Mouse (Mus musculus) stomach, embryonic 14.5 days (tissue): ENCODE results near the gene Ap2b1. TPM values are rescaled to one million over a fixed set of nuclear protein-coding genes. Genes with fewer than 3 reads are reported as not detected.

Experiments
- polyA plus RNA-seq: library from polyadenylated mRNA; unstranded; fragments of >200 nt; fragmentation: Nextera tagmentation; extraction: Ambion mirVana; gene quantifications from 2 replicates; pipeline ENCODE4 v1.2.1, GENCODE M21; 2014

Ap2b1 gene
- polyA plus RNA-seq, 1 experiment from 2014 or later = 68.6 TPM

Other genes starting within 250 kb of the Ap2b1 start
- gene Slfn2, start 233.9 kb upstream of the Ap2b1 start, polyA plus RNA-seq = 3.4 and 4.9 TPM in 2 replicates
- gene Slfn1, start 182.2 kb upstream of the Ap2b1 start, polyA plus RNA-seq = 0.22 TPM in 1 of 2 replicates, not detected in the other
- gene Slfn4, start 123.8 kb upstream of the Ap2b1 start, polyA plus RNA-seq = 0.19 TPM in 1 of 2 replicates, not detected in the other
- 0.57 and 0.77 TPM in 2 replicates for gene Slfn3, start 107.7 kb upstream of the Ap2b1 start, polyA plus RNA-seq
- gene Slfn14, start 12.3 kb upstream of the Ap2b1 start, polyA plus RNA-seq = 0.14 TPM in 1 of 2 replicates, not detected in the other
- 15.9 and 16.7 TPM in 2 replicates for gene Pex12, start 3.6 kb downstream of the Ap2b1 start, polyA plus RNA-seq
- 0.62 and 1.1 TPM in 2 replicates for gene Rasl10b, start 110.1 kb downstream of the Ap2b1 start, polyA plus RNA-seq
- 0.10 TPM in 1 of 2 replicates, not detected in the other for gene Gas2l2, start 130.4 kb downstream of the Ap2b1 start, polyA plus RNA-seq
- gene 1700020L24Rik, start 138.7 kb downstream of the Ap2b1 start, polyA plus RNA-seq = 1.5 TPM in 1 of 2 replicates, not detected in the other
- 1.4 and 1.9 TPM in 2 replicates for gene Mmp28, start 164.0 kb downstream of the Ap2b1 start, polyA plus RNA-seq
- gene Taf15, start 174.1 kb downstream of the Ap2b1 start, polyA plus RNA-seq = 26.8 and 27.0 TPM in 2 replicates
- gene Heatr9, start 223.2 kb downstream of the Ap2b1 start, polyA plus RNA-seq = not detected in 2 replicates
- gene Ccl5, start 231.5 kb downstream of the Ap2b1 start, polyA plus RNA-seq = 0.69 and 1.0 TPM in 2 replicates